Mouse (Mus musculus) T-helper 17 cell (primary cell): ENCODE data around the gene Ndufs4.
"Not testable (repeated sequence)": the region's sequence is repeated elsewhere in the genome, so short reads cannot be mapped to it uniquely, and the experiment has no call there.

Experiments used
- in situ Hi-C, 2 experiments: fragments of 300-600 bp; cut with MboI, MseI; formaldehyde crosslinking; loops; 1 replicate in 1 of 2; 2 replicates in 1 of 2; pipeline ENCODE4 v1.15.1; 2025; ENCODE audit warnings: high pct_unique_total_duplicates in 2 of 2

The Ndufs4 gene

GRCm38 (mm10) chr13:114343001-114343400, 45.1 kb downstream of the Ndufs4 start:
- in situ Hi-C loops, result no loop called here

- in situ Hi-C loops, result no loop called here
Measured at GRCm38 (mm10) chr13:114319835-114320389, 68.1 kb downstream of the Ndufs4 start.

DNA sequence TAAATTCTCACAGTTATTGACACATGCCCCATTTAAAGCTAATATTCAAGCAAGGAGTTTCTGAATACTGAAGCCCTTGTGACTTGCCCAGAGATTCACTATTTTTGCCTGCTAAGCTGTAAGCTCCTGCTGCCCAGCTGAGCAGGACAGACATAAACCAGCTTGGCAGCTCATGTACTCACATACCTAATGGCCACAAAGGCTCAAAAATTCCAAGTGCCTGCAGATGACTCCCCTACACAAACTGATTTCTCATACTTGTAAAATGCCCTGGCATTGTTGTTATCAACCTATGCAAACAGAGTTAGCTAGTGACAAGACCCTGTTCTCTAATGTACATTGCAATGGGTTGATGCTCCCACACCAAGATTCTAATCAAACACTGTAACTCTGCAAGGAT, 68.9 kb downstream of the Ndufs4 start:
- in situ Hi-C loops, result no loop called here

GRCm38 (mm10) chr13:114315374-114315773, 72.7 kb downstream of the Ndufs4 start:
- in situ Hi-C loops, result no loop called here

DNA sequence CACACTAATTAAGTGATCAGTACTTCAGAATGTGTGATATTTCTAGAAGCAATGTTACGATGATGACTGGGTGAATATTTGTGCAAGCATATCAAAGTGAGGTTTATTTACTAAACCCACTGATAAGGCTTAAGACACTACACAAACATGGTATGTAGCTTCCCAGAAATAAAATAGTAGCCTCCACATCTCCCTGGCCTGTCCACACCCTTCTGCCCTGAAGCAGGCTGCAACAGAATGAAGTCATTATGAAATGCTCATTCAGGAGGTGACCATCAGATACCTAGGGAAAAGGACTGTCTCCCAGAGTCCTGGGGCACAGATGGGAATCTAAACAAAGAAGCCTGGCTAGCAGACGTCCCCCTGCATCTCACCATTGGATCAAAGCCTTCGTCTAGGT, 73.1 kb downstream of the Ndufs4 start:
- in situ Hi-C loops, result no loop called here

- in situ Hi-C loops, result no loop called here
Measured at GRCm38 (mm10) chr13:114310591-114310990, 77.5 kb downstream of the Ndufs4 start.

DNA sequence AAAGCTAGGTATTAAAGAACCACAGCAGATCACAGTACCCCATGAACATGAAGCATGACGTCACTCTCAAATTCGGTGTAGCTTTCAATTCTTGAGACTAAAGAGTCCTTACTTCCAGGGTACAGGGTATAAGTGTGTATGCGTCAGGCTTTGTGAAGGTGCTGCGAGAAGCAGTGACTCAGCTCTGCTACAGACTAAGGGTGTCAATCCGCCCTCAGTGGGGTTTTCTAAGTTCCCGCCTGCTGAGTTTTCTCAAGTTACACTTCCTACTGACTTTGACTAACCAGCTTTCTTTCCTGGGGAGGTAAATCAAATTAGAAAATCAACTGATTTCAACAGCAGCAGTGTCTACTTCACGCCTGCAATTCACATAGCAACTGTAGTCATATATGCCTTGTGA, 83.4 kb downstream of the Ndufs4 start:
- in situ Hi-C loops, result no loop called here

- in situ Hi-C loops, result no loop called here
Measured at GRCm38 (mm10) chr13:114303466-114304175, 84.4 kb downstream of the Ndufs4 start.

DNA sequence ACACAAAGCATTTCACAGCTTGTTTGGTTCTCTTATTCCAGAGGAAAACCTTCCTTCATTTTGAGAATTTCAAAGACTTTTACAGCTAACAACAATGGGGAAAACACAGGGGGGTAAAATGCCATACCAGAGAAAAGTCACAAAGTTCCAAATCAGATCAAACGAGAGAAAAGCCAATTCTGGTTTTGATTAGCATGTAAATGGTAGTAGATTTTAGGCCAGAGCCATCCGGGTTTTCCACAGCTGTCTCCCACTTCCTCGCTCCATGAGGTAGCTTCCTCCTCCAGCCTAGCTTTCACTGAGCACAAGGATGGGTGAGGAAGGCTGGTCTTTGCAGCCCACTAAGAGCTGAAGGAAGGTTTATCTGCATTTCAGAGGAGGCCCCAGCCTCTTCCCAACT, 90.3 kb downstream of the Ndufs4 start:
- in situ Hi-C loops, result no loop called here

DNA sequence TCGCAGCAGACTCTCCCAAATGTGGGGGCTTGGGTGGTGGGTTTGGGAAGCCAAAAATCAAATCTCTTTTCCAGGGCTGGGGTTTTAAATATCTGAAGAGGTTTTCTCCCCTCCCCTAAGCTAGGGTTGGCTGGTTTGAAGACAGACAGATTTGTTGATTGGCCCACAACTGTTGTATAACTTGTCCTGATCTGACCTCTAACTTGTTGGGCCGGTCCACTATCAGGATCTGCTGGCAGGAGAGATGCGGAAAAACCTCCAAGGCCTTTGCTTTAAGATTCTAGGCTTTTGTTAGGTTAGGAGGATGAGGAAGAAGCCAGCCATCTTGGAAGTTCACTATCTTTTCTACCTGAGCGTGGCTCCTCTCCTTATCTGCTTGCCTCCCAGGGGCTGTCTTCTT, 91.5 kb downstream of the Ndufs4 start:
- in situ Hi-C loops, result no loop called here

GRCm38 (mm10) chr13:114289411-114289810, 98.6 kb downstream of the Ndufs4 start:
- in situ Hi-C loops, result no loop called here

DNA sequence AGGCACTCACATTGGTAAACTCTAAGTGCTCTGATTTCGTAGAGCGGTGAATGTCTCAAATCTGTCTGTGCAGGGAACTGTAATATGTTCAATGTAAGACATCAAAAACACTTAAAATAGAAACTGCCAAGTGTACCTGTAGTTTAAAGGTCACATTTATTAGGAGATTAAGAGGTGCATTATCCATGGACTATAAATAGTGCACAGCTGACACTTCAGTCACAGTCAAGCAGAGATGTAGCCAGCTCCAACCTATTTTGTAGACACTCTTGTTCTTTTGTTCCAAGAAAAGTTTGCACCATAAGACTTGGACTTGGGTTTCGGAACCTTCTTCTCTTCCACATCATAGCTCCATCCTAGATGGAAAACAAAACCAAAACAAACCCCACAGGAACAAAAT, 99.5 kb downstream of the Ndufs4 start:
- in situ Hi-C loops, result no loop called here

DNA sequence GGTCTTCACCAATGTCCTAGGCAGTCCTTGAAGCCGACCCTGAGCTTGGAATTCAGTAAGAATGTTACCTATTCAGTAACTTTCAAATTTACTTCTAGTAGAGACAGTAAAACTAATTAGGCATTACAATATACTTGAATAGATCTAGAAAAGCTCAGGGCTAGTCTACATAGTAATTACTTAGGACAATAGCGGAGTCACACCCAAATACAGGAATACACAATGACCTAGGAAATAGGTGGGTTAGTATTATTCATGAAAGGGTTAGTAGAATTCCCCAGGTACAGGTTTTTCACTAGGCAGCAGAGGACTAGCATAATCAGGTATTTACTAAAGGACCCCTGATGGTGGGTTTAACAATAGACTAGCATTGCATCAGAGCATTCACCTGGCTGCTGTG, 109.4 kb downstream of the Ndufs4 start:
- in situ Hi-C loops, result not testable (repeated sequence)

- in situ Hi-C loops, result no loop called here
Measured at GRCm38 (mm10) chr13:114277277-114277676, 110.8 kb downstream of the Ndufs4 start.

DNA sequence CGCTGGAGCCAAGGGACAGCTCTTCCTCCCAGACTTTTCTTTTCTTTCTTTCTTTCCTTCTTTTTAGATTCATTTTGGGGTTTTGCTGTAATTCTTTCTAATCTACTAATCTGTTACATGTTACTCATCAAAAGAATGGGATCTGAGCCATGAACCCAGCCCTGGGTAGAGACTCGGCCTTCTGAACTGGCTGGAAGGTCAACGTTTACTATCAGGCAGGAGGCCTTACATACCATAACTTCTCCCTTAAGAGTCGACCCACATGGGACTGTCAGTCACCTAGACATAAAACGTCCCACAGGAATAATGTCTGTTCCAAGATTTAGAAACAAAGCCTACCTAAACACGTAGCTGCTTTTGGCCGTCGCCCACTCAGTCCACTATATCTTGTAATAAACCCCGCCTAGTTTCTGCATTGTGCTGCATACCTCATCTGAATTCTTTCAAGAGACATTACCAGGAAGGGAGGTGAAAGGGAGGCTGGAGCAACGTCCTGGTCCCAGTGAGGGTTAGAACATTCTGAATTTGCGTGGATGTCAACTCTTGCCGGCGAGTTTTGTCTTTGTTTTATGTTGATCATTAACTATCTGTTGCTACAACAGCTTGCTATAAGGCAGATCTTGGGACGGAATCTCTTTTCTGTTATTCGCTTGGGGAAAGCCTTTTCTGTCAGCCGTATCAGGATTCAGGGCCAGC, 116.5 kb downstream of the Ndufs4 start:
- in situ Hi-C loops, result no loop called here

DNA sequence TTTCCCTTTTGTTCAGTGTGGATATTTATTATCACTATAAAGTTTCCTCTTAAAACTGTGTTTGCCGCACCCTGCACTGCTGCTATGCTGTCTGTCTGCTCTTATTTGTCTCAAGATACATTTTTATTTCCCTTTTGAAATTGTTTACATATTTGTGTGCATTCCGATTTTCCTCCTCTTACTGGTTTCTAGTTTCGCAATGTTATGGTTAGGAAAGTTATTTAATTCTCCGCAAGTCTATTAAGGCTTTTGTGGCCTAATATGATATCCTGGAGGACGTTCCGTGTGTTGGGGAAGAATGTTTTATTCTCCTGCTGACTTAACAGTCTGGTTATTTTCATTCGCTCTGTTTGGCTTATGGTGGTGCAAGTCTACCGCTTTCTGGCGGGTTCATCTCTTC, 120.3 kb downstream of the Ndufs4 start:
- in situ Hi-C loops, result no loop called here

DNA sequence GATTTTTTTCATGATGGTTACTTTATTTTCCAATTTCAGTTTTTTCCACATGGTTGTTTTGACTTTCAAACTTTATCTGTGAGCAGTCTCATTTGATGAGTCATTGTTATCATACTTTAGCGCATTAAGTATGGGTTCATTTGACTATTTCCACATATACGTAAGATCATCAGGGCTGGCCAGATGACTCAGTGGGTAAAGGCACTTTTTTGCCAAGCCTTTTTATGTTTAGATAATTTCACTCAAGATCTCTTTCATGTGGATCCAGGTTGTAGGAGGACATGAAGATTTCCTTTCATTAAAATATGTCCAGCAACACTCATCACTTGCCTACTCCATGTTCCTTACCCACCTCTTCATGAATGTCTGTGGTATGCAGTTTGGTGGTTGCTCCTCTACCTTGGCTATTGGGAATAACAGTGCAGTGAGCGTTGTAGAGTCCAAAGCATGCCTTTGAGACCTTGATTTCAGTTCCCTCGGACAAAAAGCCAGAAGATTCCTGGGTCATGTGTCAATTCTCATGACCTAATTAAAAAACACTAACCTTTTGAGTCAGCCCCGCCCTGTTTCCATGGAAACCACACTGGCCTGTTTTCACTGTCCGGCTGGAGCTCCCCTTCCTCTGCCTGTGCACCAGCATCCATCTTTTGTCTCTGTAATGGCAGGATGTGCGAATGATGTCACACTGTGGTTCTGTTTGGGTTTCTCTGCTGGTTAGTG, 127.4 kb downstream of the Ndufs4 start:
- in situ Hi-C loops, result no loop called here

DNA sequence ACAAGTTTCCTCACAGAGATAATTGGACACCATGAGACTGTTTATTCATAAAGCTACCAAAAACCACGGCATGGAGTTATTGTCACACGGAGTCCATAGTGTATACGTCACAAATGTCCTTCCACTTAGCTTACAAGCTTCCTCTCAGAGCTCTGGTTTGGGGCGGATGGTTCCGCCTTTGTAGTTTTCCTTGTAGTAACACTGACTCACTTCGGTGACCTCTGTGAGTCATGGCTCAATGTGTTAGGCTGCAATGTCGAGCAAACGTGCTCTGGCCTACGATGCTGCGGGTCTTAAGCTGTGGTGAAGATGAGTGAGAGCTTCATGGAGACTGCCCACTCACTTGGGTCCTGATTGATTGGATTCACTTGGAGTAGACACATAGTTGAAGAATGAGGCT, 133.4 kb downstream of the Ndufs4 start:
- in situ Hi-C loops, result no loop called here
